Mouse (Mus musculus): ENCODE results near the gene Elmo2. TPM values are rescaled to one million over a fixed set of nuclear protein-coding genes. Genes with fewer than 3 reads are reported as not detected.

Elmo2 gene
- polyA plus RNA-seq, 1 experiment, result 66.3 TPM

DNA sequence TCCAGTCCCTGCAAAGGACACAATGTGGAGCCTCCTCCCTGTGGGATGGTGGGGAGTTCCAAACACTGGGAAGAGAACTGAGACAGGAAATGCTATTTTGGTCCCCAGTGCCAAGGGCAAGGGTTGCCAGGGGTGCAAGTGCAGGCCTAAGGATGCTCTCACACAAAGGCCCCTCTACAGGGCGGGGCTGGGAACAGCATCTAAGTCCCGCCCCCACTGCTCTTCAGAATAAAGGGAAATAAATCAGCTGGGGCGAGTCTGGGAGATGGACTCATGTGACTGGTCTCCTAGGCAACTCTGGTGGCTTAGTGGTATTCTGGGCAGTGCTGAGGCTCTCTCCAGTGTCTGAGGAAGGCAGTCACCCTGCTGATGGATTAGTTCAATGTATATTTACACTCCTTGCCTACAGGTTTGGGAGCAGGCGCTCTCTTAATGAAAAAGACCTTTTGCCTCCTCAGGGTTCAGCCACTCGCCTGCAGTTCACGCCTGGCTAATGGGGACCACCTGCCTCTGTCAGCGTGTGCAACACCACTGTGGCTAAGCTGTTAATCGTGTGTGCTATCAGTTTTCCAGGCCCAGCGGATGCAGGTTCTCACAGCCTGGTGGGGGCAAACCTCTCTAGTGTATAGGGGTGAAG is 9.3 kb downstream of the Elmo2 start:
- peaks cover 26% of the 10 kb centered on the region for H3K4me1 ChIP-seq (ENCODE audit: control insufficient read depth, insufficient read depth, low read length)
- peak overlapping the region; percentile 31 for H3K27ac ChIP-seq (ENCODE audit: insufficient read depth, low read length)
- H3K4me3 ChIP-seq (ENCODE audit: insufficient read depth, low read length), result no peak overlapping the region
- TF ChIP-seq POLR2A (IDR thresholded peaks at IDR 0.05; ENCODE audit: low read depth, low read length), result no peak
- TF ChIP-seq CTCF (IDR thresholded peaks at IDR 0.05; ENCODE audit: borderline replicate concordance, insufficient read depth, low read length), result no peak

GRCm38 (mm10) chr2:165316204-165316603 is 10.1 kb downstream of the Elmo2 start:
- TF ChIP-seq POLR2A (IDR thresholded peaks at IDR 0.05; ENCODE audit: low read depth, low read length), result no peak
- H3K4me1 ChIP-seq (ENCODE audit: control insufficient read depth, insufficient read depth, low read length), result peaks cover 21% of the 10 kb centered on the region
- no peak overlapping the region for H3K27ac ChIP-seq (ENCODE audit: insufficient read depth, low read length)
- no peak overlapping the region for H3K4me3 ChIP-seq (ENCODE audit: insufficient read depth, low read length)

GRCm38 (mm10) chr2:165314197-165314596 is 12.1 kb downstream of the Elmo2 start:
- TF ChIP-seq POLR2A (IDR thresholded peaks at IDR 0.05; ENCODE audit: low read depth, low read length) (no peak), CTCF (IDR thresholded peaks at IDR 0.05; ENCODE audit: borderline replicate concordance, insufficient read depth, low read length) (no peak)
- Histone ChIP-seq H3K4me1 (ENCODE audit: control insufficient read depth, insufficient read depth, low read length) (peaks cover 18% of the 10 kb centered on the region), H3K27ac (ENCODE audit: insufficient read depth, low read length) (no peak overlapping the region), H3K4me3 (ENCODE audit: insufficient read depth, low read length) (no peak overlapping the region)

- H3K4me3 ChIP-seq (ENCODE audit: insufficient read depth, low read length), result no peak overlapping the region
- H3K4me1 ChIP-seq (ENCODE audit: control insufficient read depth, insufficient read depth, low read length), result peaks cover 4% of the 10 kb centered on the region
- TF ChIP-seq CTCF (IDR thresholded peaks at IDR 0.05; ENCODE audit: borderline replicate concordance, insufficient read depth, low read length) (no peak), POLR2A (IDR thresholded peaks at IDR 0.05; ENCODE audit: low read depth, low read length) (no peak)
- no peak overlapping the region for H3K27ac ChIP-seq (ENCODE audit: insufficient read depth, low read length)
These were observed 13.9 kb downstream of the Elmo2 start for GRCm38 (mm10) chr2:165312381-165312780.

DNA sequence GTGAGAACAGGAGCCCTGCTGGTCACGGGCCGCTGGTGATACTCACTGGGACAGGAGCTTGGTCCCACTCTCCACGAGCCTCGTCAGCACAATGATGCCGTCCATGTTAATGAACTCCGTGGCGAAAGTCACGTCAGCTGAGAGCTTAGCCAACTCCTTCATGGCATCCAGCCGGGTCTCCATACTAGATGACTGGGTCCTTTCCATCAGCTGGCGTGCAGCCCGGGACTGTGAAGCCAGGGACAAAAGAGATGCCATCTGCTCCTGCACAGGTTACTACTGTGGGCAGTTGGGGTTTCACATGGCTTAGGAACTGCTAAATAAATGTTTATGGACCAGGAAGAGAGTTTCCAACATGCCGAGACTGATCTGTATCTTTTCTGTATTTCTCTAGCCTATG is 14.7 kb downstream of the Elmo2 start:
- TF ChIP-seq POLR2A (IDR thresholded peaks at IDR 0.05; ENCODE audit: low read depth, low read length) (no peak), CTCF (IDR thresholded peaks at IDR 0.05; ENCODE audit: borderline replicate concordance, insufficient read depth, low read length) (no peak)

GRCm38 (mm10) chr2:165310818-165311425 is 15.4 kb downstream of the Elmo2 start:
- H3K4me1 ChIP-seq (ENCODE audit: control insufficient read depth, insufficient read depth, low read length), result no peaks in the 10 kb centered on the region
- H3K4me3 ChIP-seq (ENCODE audit: insufficient read depth, low read length), result no peak overlapping the region
- TF ChIP-seq CTCF (IDR thresholded peaks at IDR 0.05; ENCODE audit: borderline replicate concordance, insufficient read depth, low read length), result no peak
- TF ChIP-seq POLR2A (IDR thresholded peaks at IDR 0.05; ENCODE audit: low read depth, low read length), result no peak
- no peak overlapping the region for H3K27ac ChIP-seq (ENCODE audit: insufficient read depth, low read length)

More for the DNA sequence above, 14.7 kb downstream of the Elmo2 start:
- Histone ChIP-seq H3K4me3 (ENCODE audit: insufficient read depth, low read length) (no peak overlapping the region), H3K27ac (ENCODE audit: insufficient read depth, low read length) (no peak overlapping the region), H3K4me1 (ENCODE audit: control insufficient read depth, insufficient read depth, low read length) (no peaks in the 10 kb centered on the region)

DNA sequence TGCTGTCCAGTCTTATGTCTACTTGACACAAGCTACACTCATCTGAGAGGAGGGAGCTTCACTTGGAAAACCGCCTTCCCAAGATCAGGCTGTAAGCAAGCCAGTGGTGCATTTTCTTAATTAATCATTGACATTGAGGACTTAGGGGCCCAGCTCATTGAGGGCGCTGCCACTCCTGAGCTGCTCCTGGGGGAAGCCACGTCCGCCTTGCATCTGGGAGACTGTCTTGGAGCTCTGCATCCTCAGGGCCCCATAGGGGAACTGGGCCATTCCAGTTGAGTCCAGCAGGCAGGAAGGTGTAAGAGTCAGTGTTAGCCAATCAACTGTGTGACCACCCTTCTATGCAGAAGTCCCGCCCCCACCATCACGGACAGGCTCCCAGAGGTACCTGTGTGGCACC is 18.5 kb downstream of the Elmo2 start:
- no peak overlapping the region for H3K4me3 ChIP-seq (ENCODE audit: insufficient read depth, low read length)
- no peaks in the 10 kb centered on the region for H3K4me1 ChIP-seq (ENCODE audit: control insufficient read depth, insufficient read depth, low read length)
- TF ChIP-seq POLR2A (IDR thresholded peaks at IDR 0.05; ENCODE audit: low read depth, low read length) (no peak), CTCF (IDR thresholded peaks at IDR 0.05; ENCODE audit: borderline replicate concordance, insufficient read depth, low read length) (no peak)
- H3K27ac ChIP-seq (ENCODE audit: insufficient read depth, low read length), result no peak overlapping the region

DNA sequence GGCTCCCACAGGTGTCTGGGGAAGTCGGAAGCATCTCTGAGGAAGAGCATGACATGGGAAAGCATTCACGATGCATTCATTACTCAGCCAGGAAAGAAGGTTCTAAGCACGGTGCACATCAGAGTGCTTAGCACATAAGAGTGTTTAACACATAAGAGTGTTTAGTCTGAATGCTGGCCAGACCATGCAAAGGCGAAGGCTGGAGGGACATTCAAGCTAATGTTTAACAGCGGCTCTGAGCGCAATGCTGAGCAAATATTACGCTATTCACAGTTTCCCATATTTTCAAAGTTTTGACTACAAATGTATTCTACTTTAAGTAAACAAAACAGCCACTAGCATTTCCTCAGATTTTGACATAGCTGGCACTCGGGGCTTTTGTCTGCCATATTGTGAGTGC is 20.8 kb downstream of the Elmo2 start:
- H3K4me1 ChIP-seq (ENCODE audit: control insufficient read depth, insufficient read depth, low read length), result no peaks in the 10 kb centered on the region
- no peak for TF ChIP-seq POLR2A (IDR thresholded peaks at IDR 0.05; ENCODE audit: low read depth, low read length)
- no peak for TF ChIP-seq CTCF (IDR thresholded peaks at IDR 0.05; ENCODE audit: borderline replicate concordance, insufficient read depth, low read length)
- no peak overlapping the region for H3K27ac ChIP-seq (ENCODE audit: insufficient read depth, low read length)
- no peak overlapping the region for H3K4me3 ChIP-seq (ENCODE audit: insufficient read depth, low read length)

DNA sequence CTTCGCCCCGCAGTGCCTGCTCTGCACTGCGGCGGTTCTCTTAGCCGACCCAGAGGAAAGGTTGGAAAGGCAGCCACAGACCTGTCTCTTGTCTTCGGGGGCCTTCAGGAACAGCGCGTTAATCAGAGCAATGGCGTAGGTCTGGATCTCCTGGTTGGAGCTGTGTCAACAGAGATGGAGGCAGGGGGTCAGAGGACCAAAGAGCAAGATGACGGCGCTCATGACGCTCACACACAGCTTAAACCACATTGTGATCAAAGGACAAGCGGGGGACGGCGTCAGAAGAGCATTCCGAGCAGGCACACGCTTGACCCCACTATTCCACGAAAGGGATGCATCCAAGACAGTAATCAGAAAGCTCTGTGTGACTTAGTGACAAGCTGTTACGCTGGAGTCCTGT is 21.5 kb downstream of the Elmo2 start:
- H3K4me3 ChIP-seq (ENCODE audit: insufficient read depth, low read length), result no peak overlapping the region
- no peak for TF ChIP-seq POLR2A (IDR thresholded peaks at IDR 0.05; ENCODE audit: low read depth, low read length)
- no peak overlapping the region for H3K27ac ChIP-seq (ENCODE audit: insufficient read depth, low read length)
- H3K4me1 ChIP-seq (ENCODE audit: control insufficient read depth, insufficient read depth, low read length), result no peaks in the 10 kb centered on the region

- no peaks in the 10 kb centered on the region for H3K4me1 ChIP-seq (ENCODE audit: control insufficient read depth, insufficient read depth, low read length)
- TF ChIP-seq CTCF (IDR thresholded peaks at IDR 0.05; ENCODE audit: borderline replicate concordance, insufficient read depth, low read length), result no peak
- no peak for TF ChIP-seq POLR2A (IDR thresholded peaks at IDR 0.05; ENCODE audit: low read depth, low read length)
- H3K4me3 ChIP-seq (ENCODE audit: insufficient read depth, low read length), result no peak overlapping the region
- no peak overlapping the region for H3K27ac ChIP-seq (ENCODE audit: insufficient read depth, low read length)
These were observed 22.8 kb downstream of the Elmo2 start for GRCm38 (mm10) chr2:165303354-165304012.

All from embryonic fibroblast, embryonic 13.5 days (primary cell).